Mouse (Mus musculus): ENCODE measurements around the gene Sectm1a.
"Not testable (repeated sequence)": the region's sequence is repeated elsewhere in the genome, so short reads cannot be mapped to it uniquely, and the experiment has no call there.

The Sectm1a gene

GRCm38 (mm10) chr11:121047826-121048399 lies 33.1 kb downstream of the Sectm1a start:
- no peak for DNase-seq (ENCODE audit: low spot score)

- DNase-seq (ENCODE audit: low spot score) = no peak
Observed at GRCm38 (mm10) chr11:121045286-121045685, 35.7 kb downstream of the Sectm1a start.

- not testable (repeated sequence) for DNase-seq (ENCODE audit: low spot score)
Observed at GRCm38 (mm10) chr11:121043025-121043424, 38.0 kb downstream of the Sectm1a start.

GRCm38 (mm10) chr11:121042480-121042879 lies 38.5 kb downstream of the Sectm1a start:
- no peak for DNase-seq (ENCODE audit: low spot score)

GRCm38 (mm10) chr11:121041636-121042035 lies 39.4 kb downstream of the Sectm1a start:
- no peak for DNase-seq (ENCODE audit: low spot score)

- DNase-seq (ENCODE audit: low spot score) = peak; percentile 79
Observed at GRCm38 (mm10) chr11:121041212-121041611, 39.8 kb downstream of the Sectm1a start.

GRCm38 (mm10) chr11:121039302-121039701 lies 41.7 kb downstream of the Sectm1a start, which contains the start of gene Cd7:
Gene Cd7, minus strand, starts transcription at chr11:121039418.
- peak; percentile 70 for DNase-seq (ENCODE audit: low spot score)

- DNase-seq (ENCODE audit: low spot score) = peak; percentile 45
Observed at GRCm38 (mm10) chr11:121038366-121039240, 42.4 kb downstream of the Sectm1a start.

- DNase-seq (ENCODE audit: low spot score) = no peak
Observed at GRCm38 (mm10) chr11:121033118-121033517, 47.9 kb downstream of the Sectm1a start.

GRCm38 (mm10) chr11:121027259-121027658 lies 53.8 kb downstream of the Sectm1a start:
- no peak for DNase-seq (ENCODE audit: low spot score)

GRCm38 (mm10) chr11:121024163-121024562 lies 56.9 kb downstream of the Sectm1a start:
- DNase-seq (ENCODE audit: low spot score) = no peak

GRCm38 (mm10) chr11:121019501-121019900 lies 61.5 kb downstream of the Sectm1a start:
- DNase-seq (ENCODE audit: low spot score) = peak; percentile 60

- peak; percentile 66 for DNase-seq (ENCODE audit: low spot score)
Observed at GRCm38 (mm10) chr11:121017703-121018102, 63.3 kb downstream of the Sectm1a start.
